Mouse (Mus musculus): ENCODE measurements at regions not wholly inside any gene's neighbourhood (a gene's known extent, or its start where the extent isn't known, plus 50 kb on each side); places are given as distances from the start of the nearest gene placed in this dataset.
"Not testable (repeated sequence)": the region's sequence is repeated elsewhere in the genome, so short reads cannot be mapped to it uniquely, and the experiment has no call there.

GRCm38 (mm10) chr9:41886456-41886855, 237.6 kb downstream of the Sorl1 start:
- TF ChIP-seq CTCF, EP300 (IDR thresholded peaks at IDR 0.05; ENCODE audit: low read depth): not testable (repeated sequence)
